Mouse (Mus musculus): ENCODE data around the gene Arhgdia. TPM values are rescaled to one million over a fixed set of nuclear protein-coding genes. Genes with fewer than 3 reads are reported as not detected.

Gene Arhgdia
- polyA plus RNA-seq, 1 experiment from 2014 or later, result 777 TPM

- H3K4me1 ChIP-seq, result peaks cover 27% of the 10 kb centered on the region
- DNase-seq (ENCODE audit: low spot score), result no peak
- peak overlapping the region; percentile 79; the same call in 1 of the 2 replicates for H3K27ac ChIP-seq (replicated peaks)
- peaks cover 18% of the 10 kb centered on the region for H3K36me3 ChIP-seq
- H3K9me3 ChIP-seq (replicated peaks), result no peaks in the 10 kb centered on the region
- no peak overlapping the region for H3K4me3 ChIP-seq
- peaks cover 13% of the 10 kb centered on the region for H3K27me3 ChIP-seq (ENCODE audit: low read depth, poor library complexity, severe bottlenecking)
- WGBS, result 81% methylated on average over 3 of the region's 3 CpGs
Measured at GRCm38 (mm10) chr11:120538485-120538884, 42.9 kb downstream of the Arhgdia start.

DNA sequence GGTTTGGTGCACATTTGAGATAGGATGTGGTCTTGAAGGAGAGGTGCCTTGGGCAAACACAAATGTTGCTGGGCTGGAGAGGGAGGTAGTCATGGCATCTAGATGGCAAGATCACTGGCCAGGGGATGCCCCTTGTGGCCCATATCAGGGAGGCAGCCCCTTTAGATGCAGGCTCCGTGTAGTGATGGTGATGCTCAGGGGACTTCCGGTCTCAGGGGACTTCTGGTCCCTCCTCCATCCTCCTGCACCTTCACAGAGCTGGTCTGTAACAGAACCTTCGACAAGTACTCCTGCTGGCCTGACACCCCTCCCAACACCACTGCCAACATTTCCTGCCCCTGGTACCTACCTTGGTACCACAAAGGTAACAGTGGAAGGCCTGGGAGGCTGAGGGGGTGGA is 45.6 kb downstream of the Arhgdia start:
- no peaks in the 10 kb centered on the region for H3K36me3 ChIP-seq
- 84% methylated on average over 3 of the region's 3 CpGs for WGBS
- no peaks in the 10 kb centered on the region for H3K9me3 ChIP-seq (replicated peaks)
- H3K4me1 ChIP-seq, result peaks cover 31% of the 10 kb centered on the region
- DNase-seq (ENCODE audit: low spot score), result no peak
- peaks cover 40% of the 10 kb centered on the region for H3K27me3 ChIP-seq (ENCODE audit: low read depth, poor library complexity, severe bottlenecking)
- no peak overlapping the region for H3K4me3 ChIP-seq
- H3K27ac ChIP-seq (replicated peaks), result no peak overlapping the region

DNA sequence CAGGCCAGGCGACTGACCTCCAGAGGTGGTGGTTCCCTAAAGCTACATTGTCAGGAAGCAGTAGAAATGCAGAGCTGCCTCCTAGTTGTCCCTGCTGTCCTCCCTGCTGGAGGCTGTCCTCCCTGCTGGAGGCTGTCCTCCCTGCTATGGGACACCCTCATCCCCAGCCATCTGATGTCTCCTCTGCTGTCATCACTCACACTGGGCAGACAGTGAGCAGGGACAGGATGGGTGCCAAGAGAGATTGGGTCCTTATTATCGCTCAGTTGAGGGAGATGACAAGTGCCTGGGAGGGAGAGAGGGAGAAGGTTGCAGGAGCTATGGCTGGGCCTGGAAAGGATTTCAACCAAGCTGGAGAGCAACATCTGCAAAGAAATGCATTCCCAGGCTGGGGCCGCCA is 46.3 kb downstream of the Arhgdia start:
- Histone ChIP-seq H3K36me3 (no peaks in the 10 kb centered on the region), H3K9me3 (replicated peaks) (no peaks in the 10 kb centered on the region), H3K27ac (replicated peaks) (no peak overlapping the region), H3K27me3 (ENCODE audit: low read depth, poor library complexity, severe bottlenecking) (peaks cover 47% of the 10 kb centered on the region), H3K4me3 (no peak overlapping the region; the same call in 1 of the 2 replicates), H3K4me1 (peaks cover 31% of the 10 kb centered on the region)
- DNase-seq (ENCODE audit: low spot score), result no peak
- 78% methylated on average over 3 of the region's 3 CpGs for WGBS

- 87% methylated on average over 8 of the region's 8 CpGs for WGBS
- peaks cover 57% of the 10 kb centered on the region for H3K27me3 ChIP-seq (ENCODE audit: low read depth, poor library complexity, severe bottlenecking)
Measured at GRCm38 (mm10) chr11:120534093-120534492, 47.3 kb downstream of the Arhgdia start.

GRCm38 (mm10) chr11:120531646-120532045 is 49.8 kb downstream of the Arhgdia start:
- Histone ChIP-seq H3K9me3 (replicated peaks) (no peaks in the 10 kb centered on the region), H3K27ac (replicated peaks) (no peak overlapping the region), H3K27me3 (ENCODE audit: low read depth, poor library complexity, severe bottlenecking) (peaks cover 69% of the 10 kb centered on the region), H3K36me3 (no peaks in the 10 kb centered on the region), H3K4me1 (peaks cover 13% of the 10 kb centered on the region), H3K4me3 (0 out of 2 replicates have a peak overlapping the region, but pooled peaks have one; percentile 11)
- DNase-seq (ENCODE audit: low spot score), result no peak
- WGBS, result 32% methylated on average over 9 of the region's 9 CpGs

More at GRCm38 (mm10) chr11:120534093-120534492, 47.3 kb downstream of the Arhgdia start:
- Histone ChIP-seq H3K4me1 (peaks cover 21% of the 10 kb centered on the region), H3K9me3 (replicated peaks) (no peaks in the 10 kb centered on the region), H3K4me3 (no peak overlapping the region), H3K36me3 (no peaks in the 10 kb centered on the region), H3K27ac (replicated peaks) (no peak overlapping the region)
- no peak for DNase-seq (ENCODE audit: low spot score)

DNA sequence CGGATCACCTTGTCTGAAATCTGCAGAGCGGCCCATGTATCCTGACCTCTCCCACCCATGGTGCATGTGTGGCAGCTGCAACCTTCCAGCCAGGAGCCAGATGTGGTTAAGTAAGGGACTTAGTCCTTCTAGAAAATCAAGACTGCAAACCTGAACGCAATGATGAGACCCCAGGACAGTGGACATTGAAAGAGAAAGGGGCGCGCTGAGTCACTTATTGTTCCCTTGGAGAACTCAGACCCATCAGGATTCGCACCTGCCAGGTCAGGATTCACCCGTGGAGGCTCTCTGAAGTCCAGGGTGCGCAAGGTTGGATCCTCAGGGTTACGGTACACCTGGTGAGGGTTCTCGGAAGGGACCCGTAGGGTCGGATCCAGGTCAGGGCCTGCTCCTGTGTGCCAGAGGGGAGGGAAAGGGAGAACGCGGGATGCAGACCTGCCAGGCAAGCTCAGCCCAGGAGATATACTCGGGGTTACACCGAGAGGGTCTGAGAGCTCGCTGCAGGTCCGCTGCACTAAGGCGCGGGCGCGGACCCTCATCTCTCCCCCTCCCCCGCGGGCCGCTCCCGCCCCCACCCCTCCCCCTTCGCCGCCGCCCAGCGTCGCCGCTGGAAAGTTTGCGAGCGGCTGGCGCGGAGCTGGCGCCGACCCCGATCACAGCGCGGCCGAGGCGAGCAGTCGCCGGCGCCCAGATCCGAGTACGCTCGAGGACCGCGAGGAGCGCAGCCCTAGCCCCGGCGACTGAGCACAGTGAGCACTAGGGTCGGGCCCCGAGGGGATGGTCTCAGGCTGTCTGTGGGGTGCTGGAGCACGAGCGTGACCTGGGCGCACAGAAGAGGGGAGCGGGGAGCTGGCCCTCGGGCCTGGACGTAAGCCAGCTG is 51.1 kb downstream of the Arhgdia start, which contains the start of gene Gcgr:
Gcgr (plus strand) TSS at position 615 of the 880 bp plus-strand sequence.
- Histone ChIP-seq H3K27me3 (ENCODE audit: low read depth, poor library complexity, severe bottlenecking) (peaks cover 65% of the 10 kb centered on the region), H3K36me3 (no peaks in the 10 kb centered on the region), H3K9me3 (replicated peaks) (no peaks in the 10 kb centered on the region), H3K4me3 (peak within 1 kb of the TSS; percentile 50), H3K4me1 (peaks cover 13% of the 10 kb centered on the region), H3K27ac (replicated peaks) (peak within 1 kb of the TSS; percentile 63; the same call in 1 of the 2 replicates)
- DNase-seq (ENCODE audit: low spot score), result peak; percentile 50
- 8% methylated on average over 62 of the region's 62 CpGs for WGBS

- Histone ChIP-seq H3K27me3 (ENCODE audit: low read depth, poor library complexity, severe bottlenecking) (peaks cover 61% of the 10 kb centered on the region), H3K4me3 (no peak overlapping the region), H3K4me1 (peaks cover 13% of the 10 kb centered on the region), H3K27ac (replicated peaks) (no peak overlapping the region), H3K36me3 (no peaks in the 10 kb centered on the region), H3K9me3 (replicated peaks) (no peaks in the 10 kb centered on the region)
- DNase-seq (ENCODE audit: low spot score), result no peak
- 50% methylated on average over 4 of the region's 4 CpGs for WGBS
Measured at GRCm38 (mm10) chr11:120528903-120529302, 52.5 kb downstream of the Arhgdia start.

Small RNA genes within 50 kb of the gene (microRNA-seq; reads per million reads assigned to microRNA genes)
- gene Mir6936, result 2.1 reads per million

Other genes starting within 250 kb of the Arhgdia start
- gene Actg1, start 233.1 kb downstream of the Arhgdia start, polyA plus RNA-seq (2016; fragmentation: Nextera tagmentation; extraction: Ambion mirVana), result 2,836 and 2,964 TPM in 2 replicates
- gene Fscn2, start 220.1 kb downstream of the Arhgdia start, polyA plus RNA-seq (2016; fragmentation: Nextera tagmentation; extraction: Ambion mirVana), result 0.61 and 0.62 TPM in 2 replicates
- gene Faap100, start 202.9 kb downstream of the Arhgdia start, polyA plus RNA-seq (2016; fragmentation: Nextera tagmentation; extraction: Ambion mirVana), result 34.5 and 41.8 TPM in 2 replicates
- gene Nploc4, start 143.9 kb downstream of the Arhgdia start, polyA plus RNA-seq (2016; fragmentation: Nextera tagmentation; extraction: Ambion mirVana), result 45.1 and 46.5 TPM in 2 replicates
- 0.39 TPM in 1 of 2 replicates, not detected in the other for gene Tspan10, start 139.0 kb downstream of the Arhgdia start, polyA plus RNA-seq (2016; fragmentation: Nextera tagmentation; extraction: Ambion mirVana)
- 0.20 and 0.53 TPM in 2 replicates for gene Pde6g, start 128.1 kb downstream of the Arhgdia start, polyA plus RNA-seq (2016; fragmentation: Nextera tagmentation; extraction: Ambion mirVana)
- 9.0 and 11.8 TPM in 2 replicates for gene Oxld1, start 123.6 kb downstream of the Arhgdia start, polyA plus RNA-seq (2016; fragmentation: Nextera tagmentation; extraction: Ambion mirVana)
- gene Ccdc137, start 123.5 kb downstream of the Arhgdia start, polyA plus RNA-seq (2016; fragmentation: Nextera tagmentation; extraction: Ambion mirVana), result 38.9 and 41.8 TPM in 2 replicates
- 61.8 and 64.0 TPM in 2 replicates for gene Arl16, start 114.0 kb downstream of the Arhgdia start, polyA plus RNA-seq (2016; fragmentation: Nextera tagmentation; extraction: Ambion mirVana)
- 167 and 194 TPM in 2 replicates for gene Mrpl12, start 97.0 kb downstream of the Arhgdia start, polyA plus RNA-seq (2016; fragmentation: Nextera tagmentation; extraction: Ambion mirVana)
- 50.1 and 53.4 TPM in 2 replicates for gene Slc25a10, start 89.8 kb downstream of the Arhgdia start, polyA plus RNA-seq (2016; fragmentation: Nextera tagmentation; extraction: Ambion mirVana)
- gene Gcgr, start 50.9 kb downstream of the Arhgdia start, polyA plus RNA-seq (2016; fragmentation: Nextera tagmentation; extraction: Ambion mirVana), result 0.26 and 0.27 TPM in 2 replicates
- gene Mcrip1, start 31.9 kb downstream of the Arhgdia start, polyA plus RNA-seq (2016; fragmentation: Nextera tagmentation; extraction: Ambion mirVana), result 226 and 238 TPM in 2 replicates
- gene Ppp1r27, start 30.5 kb downstream of the Arhgdia start, polyA plus RNA-seq (2016; fragmentation: Nextera tagmentation; extraction: Ambion mirVana), result not detected in 2 replicates
- 534 and 562 TPM in 2 replicates for gene P4hb, start 8.4 kb downstream of the Arhgdia start, polyA plus RNA-seq (2016; fragmentation: Nextera tagmentation; extraction: Ambion mirVana)
- 605 and 647 TPM in 2 replicates for gene Alyref, start 16.7 kb upstream of the Arhgdia start, polyA plus RNA-seq (2016; fragmentation: Nextera tagmentation; extraction: Ambion mirVana)
- gene Anapc11, start 16.8 kb upstream of the Arhgdia start, polyA plus RNA-seq (2016; fragmentation: Nextera tagmentation; extraction: Ambion mirVana), result 216 and 231 TPM in 2 replicates
- gene Npb, start 26.9 kb upstream of the Arhgdia start, polyA plus RNA-seq (2016; fragmentation: Nextera tagmentation; extraction: Ambion mirVana), result 0.65 and 0.66 TPM in 2 replicates
- gene Pcyt2, start 36.3 kb upstream of the Arhgdia start, polyA plus RNA-seq (2016; fragmentation: Nextera tagmentation; extraction: Ambion mirVana), result 140 and 151 TPM in 2 replicates
- 34.2 and 37.4 TPM in 2 replicates for gene Sirt7, start 43.6 kb upstream of the Arhgdia start, polyA plus RNA-seq (2016; fragmentation: Nextera tagmentation; extraction: Ambion mirVana)
- gene Mafg, start 52.0 kb upstream of the Arhgdia start, polyA plus RNA-seq (2016; fragmentation: Nextera tagmentation; extraction: Ambion mirVana), result 19.8 and 23.0 TPM in 2 replicates
- gene Pycr1, start 62.1 kb upstream of the Arhgdia start, polyA plus RNA-seq (2016; fragmentation: Nextera tagmentation; extraction: Ambion mirVana), result 37.6 and 43.4 TPM in 2 replicates
- gene Myadml2, start 66.5 kb upstream of the Arhgdia start, polyA plus RNA-seq (2016; fragmentation: Nextera tagmentation; extraction: Ambion mirVana), result 0.15 TPM in 1 of 2 replicates, not detected in the other
- 3.3 and 3.6 TPM in 2 replicates for gene Notum, start 79.6 kb upstream of the Arhgdia start, polyA plus RNA-seq (2016; fragmentation: Nextera tagmentation; extraction: Ambion mirVana)
- 150 and 161 TPM in 2 replicates for gene Aspscr1, start 91.3 kb upstream of the Arhgdia start, polyA plus RNA-seq (2016; fragmentation: Nextera tagmentation; extraction: Ambion mirVana)
- gene Cenpx, start 132.1 kb upstream of the Arhgdia start, polyA plus RNA-seq (2016; fragmentation: Nextera tagmentation; extraction: Ambion mirVana), result 132 and 133 TPM in 2 replicates
- gene Lrrc45, start 132.3 kb upstream of the Arhgdia start, polyA plus RNA-seq (2016; fragmentation: Nextera tagmentation; extraction: Ambion mirVana), result 57.0 and 57.7 TPM in 2 replicates
- 32.4 and 41.9 TPM in 2 replicates for gene Rac3, start 139.8 kb upstream of the Arhgdia start, polyA plus RNA-seq (2016; fragmentation: Nextera tagmentation; extraction: Ambion mirVana)
- gene Dcxr, start 145.7 kb upstream of the Arhgdia start, polyA plus RNA-seq (2016; fragmentation: Nextera tagmentation; extraction: Ambion mirVana), result 13.0 and 13.7 TPM in 2 replicates
- 0.59 and 1.3 TPM in 2 replicates for gene Cbr2, start 150.5 kb upstream of the Arhgdia start, polyA plus RNA-seq (2016; fragmentation: Nextera tagmentation; extraction: Ambion mirVana)
- 9.4 and 12.9 TPM in 2 replicates for gene Hmga1b, start 181.2 kb upstream of the Arhgdia start, polyA plus RNA-seq (2016; fragmentation: Nextera tagmentation; extraction: Ambion mirVana)
- gene Rfng, start 202.6 kb upstream of the Arhgdia start, polyA plus RNA-seq (2016; fragmentation: Nextera tagmentation; extraction: Ambion mirVana), result 43.4 and 55.9 TPM in 2 replicates
- gene Gps1, start 202.6 kb upstream of the Arhgdia start, polyA plus RNA-seq (2016; fragmentation: Nextera tagmentation; extraction: Ambion mirVana), result 287 TPM in 2 replicates
- gene Dus1l, start 214.8 kb upstream of the Arhgdia start, polyA plus RNA-seq (2016; fragmentation: Nextera tagmentation; extraction: Ambion mirVana), result 94.4 and 99.2 TPM in 2 replicates
- gene Fasn, start 242.9 kb upstream of the Arhgdia start, polyA plus RNA-seq (2016; fragmentation: Nextera tagmentation; extraction: Ambion mirVana), result 118 and 131 TPM in 2 replicates